Mouse (Mus musculus) 3T3-L1 (cell line): ENCODE results near the gene Cst3.

Experiments
- DNase-seq: peaks from one replicate; pipeline ENCODE4 v3.0.0-alpha.2; 2015; ENCODE audit warnings: low read depth, low spot score

Cst3 gene

GRCm38 (mm10) chr2:148875335-148875811, at the start of gene Cst3:
Gene Cst3 (minus strand): TSS chr2:148875692.
- DNase-seq = peak; percentile 94

DNA sequence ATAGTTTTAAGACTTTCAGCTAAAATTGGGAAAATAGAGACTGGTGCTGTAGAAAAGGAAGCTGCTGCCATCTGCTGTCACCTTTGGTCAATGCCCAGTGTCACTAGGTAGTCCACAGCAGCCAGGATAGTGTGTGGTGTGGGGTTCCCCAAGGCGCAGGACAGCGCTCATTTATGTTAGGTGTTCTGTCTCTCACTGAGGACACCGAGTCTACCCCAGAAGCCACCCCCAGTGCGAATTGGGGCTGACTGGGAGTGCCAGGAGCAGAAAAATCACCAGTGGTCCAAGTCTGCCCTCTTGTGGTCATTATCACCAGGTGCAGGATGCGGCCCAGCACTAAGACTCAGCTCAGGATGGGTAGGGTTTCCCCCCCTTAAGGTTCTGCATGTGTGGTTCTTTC, 26.8 kb upstream of the Cst3 start:
- peak; percentile 85 for DNase-seq

GRCm38 (mm10) chr2:148900305-148900704, 24.8 kb upstream of the Cst3 start:
- DNase-seq = no peak

DNA sequence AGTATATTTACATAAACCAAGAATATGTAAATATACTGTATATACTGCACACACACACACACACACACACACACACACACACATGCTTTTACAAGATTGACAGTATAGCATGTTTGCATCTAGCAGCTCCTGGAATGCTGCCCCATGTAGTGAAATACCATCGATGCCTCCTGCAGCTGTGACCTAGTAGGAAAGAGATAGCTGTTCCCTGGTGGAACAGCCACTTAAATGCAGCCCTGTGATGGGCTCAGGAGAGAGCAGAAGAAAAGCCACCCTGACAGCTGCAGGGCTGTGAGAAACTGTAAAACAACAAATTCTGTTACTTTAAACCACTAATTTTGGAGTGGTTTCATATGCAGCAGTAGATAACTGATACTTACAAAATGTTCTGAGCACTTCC, 20.7 kb upstream of the Cst3 start:
- DNase-seq = no peak

DNA sequence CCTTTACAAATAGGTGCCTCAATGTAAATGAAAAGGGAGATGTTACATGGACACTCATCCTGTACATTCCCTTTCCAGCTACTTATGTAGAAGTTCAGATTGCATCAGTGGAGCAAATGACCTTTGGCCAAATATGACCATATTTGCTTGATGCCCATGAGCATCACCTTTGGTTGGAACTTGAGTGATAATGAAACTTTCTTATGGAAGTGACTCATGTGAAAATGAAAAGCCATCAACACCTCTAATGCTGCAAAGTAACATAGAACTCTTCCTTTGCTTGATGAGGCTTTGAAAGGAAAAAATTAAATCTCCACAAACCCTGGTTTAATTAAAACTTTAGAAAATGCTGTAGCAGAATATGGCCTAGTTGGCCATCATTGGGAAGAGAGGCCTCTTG, 17.6 kb upstream of the Cst3 start:
- no peak for DNase-seq

DNA sequence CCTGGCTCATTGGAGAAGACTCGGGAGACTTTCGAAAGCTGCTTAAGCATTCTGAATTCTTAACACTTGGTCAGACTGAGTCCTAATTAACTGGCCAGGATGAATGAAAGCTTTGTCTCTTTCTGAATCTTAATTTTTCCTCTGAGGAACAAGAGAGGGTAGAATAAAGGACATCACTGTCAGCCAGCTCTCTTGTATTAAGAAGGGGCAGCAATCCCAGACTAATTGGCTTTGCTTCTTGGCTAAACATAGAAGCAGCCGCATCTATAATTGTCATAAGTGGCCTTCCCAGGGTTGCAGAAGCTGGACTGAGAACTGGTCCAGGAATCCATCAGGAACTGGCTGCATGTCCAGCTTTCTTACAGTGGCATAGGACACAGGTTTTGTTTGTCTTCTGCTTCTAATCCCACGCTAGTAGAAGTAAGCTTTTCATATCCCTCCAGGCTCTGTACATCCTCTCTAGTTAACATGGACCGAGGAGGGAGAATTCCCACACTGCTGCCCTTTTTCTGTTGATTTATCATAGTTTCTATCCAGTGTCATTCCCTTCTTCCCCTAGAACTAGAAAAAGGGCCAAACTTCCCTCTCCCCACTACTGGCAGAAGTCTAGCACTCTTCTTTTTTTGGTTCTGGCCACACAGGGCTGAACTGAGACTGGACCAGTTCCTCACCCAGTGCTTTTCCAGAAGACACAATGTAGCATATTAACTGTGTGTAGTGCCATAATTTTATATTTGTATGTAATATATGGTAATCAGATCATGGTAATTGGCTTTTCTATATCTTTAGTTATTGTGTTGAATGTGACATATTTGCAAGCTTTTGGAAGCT, 14.7 kb upstream of the Cst3 start:
- DNase-seq = no peak

GRCm38 (mm10) chr2:148889331-148890010, 14.0 kb upstream of the Cst3 start:
- DNase-seq = no peak

DNA sequence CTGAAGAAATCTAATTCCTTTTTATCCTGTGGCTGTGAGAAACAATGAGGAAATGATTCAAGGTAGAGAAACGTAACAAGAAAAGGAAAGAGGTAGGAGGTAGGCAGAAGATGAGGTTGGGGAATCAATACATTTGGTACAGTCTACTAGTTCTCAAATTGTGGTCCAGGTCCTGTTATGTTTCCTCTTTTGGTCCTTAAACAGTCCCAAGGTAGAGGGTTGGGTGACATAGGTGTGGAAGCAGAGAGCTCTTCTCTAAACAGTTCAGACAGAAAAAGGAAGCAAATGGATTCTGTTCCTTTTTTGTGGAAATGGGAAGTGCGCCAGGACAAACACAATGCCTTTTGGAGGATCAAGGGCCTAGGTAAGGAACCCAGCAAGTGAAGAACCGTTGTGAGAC, 13.4 kb upstream of the Cst3 start:
- DNase-seq = no peak

DNA sequence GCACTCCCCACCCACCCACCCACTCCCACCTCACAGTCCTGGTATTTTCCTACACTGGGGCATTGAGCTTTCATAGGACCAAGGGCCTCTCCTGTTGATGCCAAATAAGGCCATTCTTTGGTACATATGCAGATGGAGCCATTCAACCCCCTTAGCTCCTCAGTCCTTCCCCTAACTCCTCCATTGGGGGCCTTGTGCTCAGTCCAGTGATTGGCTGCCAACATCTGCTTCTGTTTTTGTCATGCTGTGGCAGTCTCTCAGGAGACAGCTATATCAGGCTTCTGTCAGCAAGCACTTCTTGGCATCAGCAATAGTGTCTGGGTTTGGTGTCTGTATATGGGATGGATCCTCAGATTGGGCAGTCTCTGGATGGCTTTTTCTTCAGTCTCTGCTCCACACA, 9.2 kb upstream of the Cst3 start:
- no peak for DNase-seq

GRCm38 (mm10) chr2:148879199-148879598, 3.7 kb upstream of the Cst3 start:
- DNase-seq = peak; percentile 54

DNA sequence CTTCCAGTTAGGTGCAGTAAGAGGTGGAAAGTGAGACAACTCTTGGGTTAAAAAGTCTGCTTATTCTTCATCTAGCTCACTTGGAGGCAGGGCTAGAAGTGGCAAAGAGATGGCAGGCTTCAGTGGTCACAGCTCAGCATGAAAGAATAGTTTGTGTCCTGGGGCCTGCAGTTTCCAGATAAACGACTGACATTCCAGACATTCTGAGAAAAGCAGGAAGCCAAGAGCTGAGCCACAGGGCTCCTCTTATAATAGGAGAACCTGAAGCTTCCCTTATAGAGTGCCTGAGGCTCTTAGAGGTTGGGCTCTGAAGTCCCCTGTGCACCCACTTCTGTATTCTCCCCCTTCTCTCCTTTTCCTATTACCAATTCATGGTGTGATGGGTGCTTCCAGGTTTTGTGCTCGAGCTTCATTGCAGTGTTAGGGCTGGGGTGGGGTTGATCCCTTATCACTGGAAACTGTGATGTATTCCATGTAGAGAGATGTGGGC, 3.2 kb upstream of the Cst3 start:
- DNase-seq = peak; percentile 67

GRCm38 (mm10) chr2:148877016-148877770, 1.7 kb upstream of the Cst3 start:
- DNase-seq = peak; percentile 81

DNA sequence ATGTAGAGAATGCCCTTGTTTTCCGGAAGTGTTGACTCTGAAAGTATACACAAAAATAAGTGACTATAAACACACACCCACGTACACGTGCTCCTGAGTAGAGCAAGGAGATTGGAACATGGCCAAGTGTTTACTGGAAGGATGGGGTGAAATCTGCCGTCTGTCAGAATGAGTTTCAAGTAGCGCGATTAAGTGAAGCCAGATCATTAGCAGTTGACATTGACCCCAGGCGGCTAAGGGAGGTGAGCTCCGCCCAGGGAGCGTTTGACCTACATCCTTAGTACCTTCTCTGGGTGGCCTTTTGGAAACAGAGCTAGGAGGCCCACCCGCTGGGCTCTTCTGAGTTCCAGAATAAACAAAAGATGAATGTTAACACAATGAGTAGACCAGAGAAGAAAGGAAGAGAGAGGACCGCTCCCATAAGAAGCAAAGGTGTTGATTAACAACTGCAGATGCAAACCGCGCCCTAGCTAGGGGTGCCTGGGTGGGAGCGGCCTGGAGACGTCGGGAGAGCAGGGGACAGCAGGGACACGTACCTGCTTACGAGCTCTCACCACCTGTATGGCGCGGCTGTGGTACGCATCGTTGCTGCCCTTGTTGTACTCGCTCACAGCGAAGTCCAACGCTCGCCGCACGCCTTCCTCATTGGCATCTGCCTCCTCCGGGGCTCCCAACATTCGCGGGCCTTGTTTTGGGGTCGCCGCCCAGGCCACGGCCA, 716 bp downstream of the Cst3 start:
- peak; percentile 58 for DNase-seq

DNA sequence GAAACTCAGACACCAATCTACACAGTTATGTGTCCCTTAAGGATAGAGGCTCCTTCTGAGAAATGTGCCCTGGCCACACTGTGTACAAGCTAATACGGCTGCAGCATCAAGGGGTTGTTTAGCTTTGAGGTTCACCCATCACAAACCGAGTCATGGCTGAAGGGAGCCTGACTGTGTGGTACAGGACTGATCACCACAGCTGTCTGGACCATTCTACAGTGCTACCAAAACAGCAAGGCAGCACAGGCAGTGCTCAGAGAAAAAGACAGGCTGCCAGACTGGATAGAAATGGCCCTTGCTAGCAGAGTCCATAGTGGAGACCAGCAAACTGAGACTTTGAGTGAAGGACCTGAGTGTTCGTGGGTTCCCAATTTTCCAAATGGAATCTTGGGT, 1.3 kb downstream of the Cst3 start:
- DNase-seq = no peak

DNA sequence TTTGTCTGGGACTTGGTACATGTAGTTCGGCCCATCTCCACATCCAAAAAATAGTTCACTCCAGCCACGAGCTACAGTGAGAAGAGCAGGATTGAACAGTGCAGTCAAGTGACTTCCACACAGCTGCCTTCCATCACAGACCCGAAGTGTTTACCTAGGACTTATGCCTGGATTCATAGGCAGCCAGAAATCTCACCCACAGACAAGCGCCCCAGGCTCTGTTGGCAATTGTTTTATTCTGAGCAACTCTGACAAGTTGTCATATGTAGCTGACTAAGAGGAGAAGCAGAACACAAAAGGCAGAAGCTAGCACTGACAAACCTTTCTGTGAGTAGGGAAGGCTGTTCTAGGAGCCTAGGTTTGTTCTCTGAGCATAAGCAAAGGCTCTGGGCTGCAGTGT, 2.6 kb downstream of the Cst3 start:
- DNase-seq = peak; percentile 92

- DNase-seq = no peak
These were observed 5.0 kb downstream of the Cst3 start for GRCm38 (mm10) chr2:148870526-148870925.

DNA sequence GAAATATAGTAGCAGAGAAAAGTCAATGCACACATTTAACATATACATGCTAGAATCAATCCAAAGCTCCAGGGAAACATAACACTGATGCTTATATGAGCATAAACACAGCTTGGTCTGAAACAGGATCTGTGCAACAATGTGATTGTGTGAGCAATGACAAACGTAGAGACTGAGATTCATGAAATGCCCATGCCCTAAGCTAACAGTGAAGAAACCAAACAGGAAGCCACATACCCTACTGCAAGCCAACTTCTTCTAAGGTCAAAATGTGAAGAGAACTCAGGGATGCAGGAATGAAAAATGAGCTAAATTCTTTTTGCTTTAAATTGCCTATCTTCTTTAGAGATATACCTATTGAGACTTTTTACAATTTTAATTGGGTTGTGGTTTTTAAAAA, 6.5 kb downstream of the Cst3 start:
- no peak for DNase-seq

- DNase-seq = peak; percentile 21
These were observed 10.5 kb downstream of the Cst3 start, which contains the start of gene 9230104L09Rik for GRCm38 (mm10) chr2:148864966-148865365. Gene 9230104L09Rik (minus strand): TSS chr2:148865038.

DNA sequence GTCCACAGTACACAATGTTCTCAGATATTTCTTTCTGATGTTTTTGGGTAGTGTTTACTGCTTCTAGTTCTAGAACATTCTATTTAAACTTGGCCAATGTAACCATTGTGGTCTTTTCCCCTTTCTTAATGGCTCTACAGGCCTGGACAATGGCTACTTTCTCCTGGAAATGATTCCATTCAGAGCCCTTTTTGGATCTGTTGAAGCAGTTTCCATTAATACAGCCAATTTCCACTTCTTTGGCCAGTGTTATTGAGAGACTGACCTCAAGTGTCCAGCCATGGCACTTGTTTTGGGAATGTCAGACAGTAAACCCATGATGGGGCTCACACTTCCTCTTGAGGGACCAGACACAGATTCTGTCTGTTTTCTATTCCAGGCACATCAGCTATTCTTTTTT, 13.8 kb downstream of the Cst3 start:
- DNase-seq = no peak

GRCm38 (mm10) chr2:148860993-148861392, 14.5 kb downstream of the Cst3 start:
- no peak for DNase-seq

- peak; percentile 92 for DNase-seq
These were observed 18.0 kb downstream of the Cst3 start for GRCm38 (mm10) chr2:148857506-148857905.
